Mouse (Mus musculus): ENCODE measurements around the gene Epb41l4b.

GRCm38 (mm10) chr4:57005011-57005410, 138.2 kb downstream of the Epb41l4b start:
- TF ChIP-seq CTCF (IDR thresholded peaks at IDR 0.05) (no peak), EP300 (IDR thresholded peaks at IDR 0.05) (no peak)

Data from lung, postnatal 0 days (tissue).